9 mouse cellular contexts compared by ENCODE assay signal in genomic region chr6:115227529-115227928, GRCm38 (mm10). TPM values are rescaled to one million over a fixed set of nuclear protein-coding genes. Genes with fewer than 3 reads are reported as not detected.
DNase-seq lines count a peak whose midpoint lies in the region; ATAC-seq and TF ChIP-seq lines count a peak whose summit lies in the region.
"Had no signal": no experiment of that assay in that cellular context is flagged by ENCODE, and none has a peak within 500 bp of the region (broad histone marks: within the 10 kb centered on the region; RNA-seq: fewer than 3 reads in every experiment).

No protein-coding gene starts in this region.

- no peaks in the 10 kb centered on the region for H3K27me3 ChIP-seq in kidney, embryonic 15.5 days
- H3K27me3 ChIP-seq in liver, adult 2 months (ENCODE audit: control insufficient read depth, insufficient read depth, low read length): no peaks in the 10 kb centered on the region
- H3K27me3 ChIP-seq in neural tube, embryonic 14.5 days (ENCODE audit: control insufficient read depth, insufficient read depth, low read length): no peaks in the 10 kb centered on the region

- H3K4me3 ChIP-seq in kidney, embryonic 15.5 days (replicated peaks): no peak overlapping the region
- no peak overlapping the region for H3K4me3 ChIP-seq in liver, adult 2 months (ENCODE audit: insufficient read depth, low read depth, low read length)
- H3K4me3 ChIP-seq in neural tube, embryonic 14.5 days (ENCODE audit: low read depth, low read length): no peak overlapping the region

- no peaks in the 10 kb centered on the region for H3K79me2 ChIP-seq in liver, adult 2 months (ENCODE audit: control insufficient read depth, insufficient read depth, low read length)

- H3K9me3 ChIP-seq in kidney, embryonic 15.5 days (replicated peaks): no peaks in the 10 kb centered on the region
- no peaks in the 10 kb centered on the region for H3K9me3 ChIP-seq in neural tube, embryonic 14.5 days (ENCODE audit: control insufficient read depth, low read length)

- ATAC-seq in kidney, embryonic 15.5 days (replicated peaks; ENCODE audit: low FRiP score): 0 out of 2 replicates have a peak, but pooled peaks have one; percentile 49
- ATAC-seq in neural tube, embryonic 14.5 days (ENCODE audit: low read depth): peak; percentile 70; the same call in 1 of the 2 replicates

- WGBS in kidney, embryonic 15.5 days: 7% methylated on average over 2 of the region's 2 CpGs
- WGBS in liver, adult 2 months: 8% methylated on average over 2 of the region's 2 CpGs
- 9% methylated on average over 2 of the region's 2 CpGs for WGBS in neural tube, embryonic 14.5 days

- H3K4me1 ChIP-seq in kidney, embryonic 15.5 days: no peaks in the 10 kb centered on the region
- H3K4me1 ChIP-seq in liver, adult 2 months (ENCODE audit: control insufficient read depth, insufficient read depth, low read length): no peaks in the 10 kb centered on the region
- no peaks in the 10 kb centered on the region for H3K4me1 ChIP-seq in neural tube, embryonic 14.5 days (ENCODE audit: control insufficient read depth, insufficient read depth, low read length)

- intact Hi-C loops in gastrocnemius, postnatal 14 days (cut with DNase I; ENCODE audit: low total_unique reads): loop anchor here (5.0 kb wide), 1 partner anchor 310 kb away; no protein-coding TSS in a partner anchor

- no peak for TF ChIP-seq POLR2A in liver, adult 2 months (IDR thresholded peaks at IDR 0.05; ENCODE audit: extremely low read depth, insufficient read depth, low read length)

- peak; percentile 80 for TF ChIP-seq CTCF in liver, adult 2 months (IDR thresholded peaks at IDR 0.05; ENCODE audit: low read depth, low read length)

- H3K9ac ChIP-seq in kidney, embryonic 15.5 days: no peak overlapping the region
- no peak overlapping the region for H3K9ac ChIP-seq in liver, adult 2 months (ENCODE audit: low read depth, low read length)
- no peak overlapping the region for H3K9ac ChIP-seq in neural tube, embryonic 14.5 days (replicated peaks; ENCODE audit: low read depth, low read length)

- peak; percentile 79 for DNase-seq in 416B (ENCODE audit: low read depth)
- peak; percentile 72 for DNase-seq in ZHBTc4 (ENCODE audit: low read depth, low spot score)
- DNase-seq in cerebellum, postnatal 4 days (ENCODE audit: low spot score in 2 of 2): peak; percentile 59 to 82
- peak; percentile 64 for DNase-seq in gastrocnemius, postnatal 14 days
- peak; percentile 61 for DNase-seq in liver, adult 2 months (ENCODE audit: extremely low read depth, low read depth, low spot score)
- peak; percentile 73 for DNase-seq in thymus, postnatal 0 days (ENCODE audit: low spot score)

- H3K36me3 ChIP-seq in kidney, embryonic 15.5 days: no peaks in the 10 kb centered on the region
- no peaks in the 10 kb centered on the region for H3K36me3 ChIP-seq in liver, adult 2 months (ENCODE audit: control insufficient read depth, insufficient read depth, low read length)
- H3K36me3 ChIP-seq in neural tube, embryonic 14.5 days (ENCODE audit: control insufficient read depth, insufficient read depth, low read length): no peaks in the 10 kb centered on the region

- no peak overlapping the region for H3K27ac ChIP-seq in kidney, embryonic 15.5 days
- H3K27ac ChIP-seq in liver, adult 2 months (replicated peaks; ENCODE audit: insufficient read depth, low read depth, low read length): no peak overlapping the region
- no peak overlapping the region for H3K27ac ChIP-seq in neural tube, embryonic 14.5 days (ENCODE audit: low read depth, low read length)

- no peak overlapping the region for H3K4me2 ChIP-seq in kidney, embryonic 15.5 days
- no peak overlapping the region for H3K4me2 ChIP-seq in neural tube, embryonic 14.5 days (ENCODE audit: low read depth, low read length)

RNA-seq across cellular contexts. Expression of gene Gm17482, which starts 0.4 kb away (rescaled TPM):
- not detected for total RNA-seq in gastrocnemius, postnatal 14 days (2021)
- not detected in 2 replicates for polyA plus RNA-seq in kidney, embryonic 15.5 days (2015; fragmentation: Nextera tagmentation; extraction: Ambion mirVana)
- not detected in 2 replicates for total RNA-seq in liver, adult 2 months (2014; rRNA removed)
- polyA plus RNA-seq in liver, adult 2 months (2012; rRNA removed): not detected in 2 replicates
- polyA plus RNA-seq in neural tube, embryonic 14.5 days (2014; fragmentation: Nextera tagmentation; extraction: Ambion mirVana): not detected in 2 replicates
- not detected in 2 replicates for polyA plus RNA-seq in thymus, postnatal 0 days (2015; fragmentation: Nextera tagmentation; extraction: Ambion mirVana)
- polyA plus RNA-seq: gonadal fat pad, adult 2 months had no signal

RNA-seq across cellular contexts. Expression of gene Timp4, which starts 24.5 kb away (rescaled TPM):
- 10 to 100 TPM; 11.1 to 25.9 TPM for total RNA-seq in gastrocnemius, postnatal 14 days (2021)
- polyA plus RNA-seq in kidney, embryonic 15.5 days (2015; fragmentation: Nextera tagmentation; extraction: Ambion mirVana): 0.33 and 0.36 TPM in 2 replicates
- total RNA-seq in liver, adult 2 months (2014; rRNA removed): not detected in 2 replicates
- polyA plus RNA-seq in liver, adult 2 months (2012; rRNA removed): not detected in 2 replicates
- 17.0 and 32.1 TPM in 2 replicates for polyA plus RNA-seq in neural tube, embryonic 14.5 days (2014; fragmentation: Nextera tagmentation; extraction: Ambion mirVana)
- polyA plus RNA-seq in thymus, postnatal 0 days (2015; fragmentation: Nextera tagmentation; extraction: Ambion mirVana): 0.78 and 0.86 TPM in 2 replicates
